Mouse (Mus musculus) lung, adult 18-20 months (tissue): ENCODE measurements around the gene Ahnak.
A peak's percentile ranks its signal among the peaks of the same experiment; 100 is the strongest.
"Not testable (repeated sequence)": the region's sequence is repeated elsewhere in the genome, so short reads cannot be mapped to it uniquely, and the experiment has no call there.

Experiments used
- DNase-seq, 2 experiments: peaks; one replicate each; pipeline ENCODE4 v3.0.0; 2022; ENCODE audit warnings: mixed read lengths in 2 of 2

Ahnak gene

DNA sequence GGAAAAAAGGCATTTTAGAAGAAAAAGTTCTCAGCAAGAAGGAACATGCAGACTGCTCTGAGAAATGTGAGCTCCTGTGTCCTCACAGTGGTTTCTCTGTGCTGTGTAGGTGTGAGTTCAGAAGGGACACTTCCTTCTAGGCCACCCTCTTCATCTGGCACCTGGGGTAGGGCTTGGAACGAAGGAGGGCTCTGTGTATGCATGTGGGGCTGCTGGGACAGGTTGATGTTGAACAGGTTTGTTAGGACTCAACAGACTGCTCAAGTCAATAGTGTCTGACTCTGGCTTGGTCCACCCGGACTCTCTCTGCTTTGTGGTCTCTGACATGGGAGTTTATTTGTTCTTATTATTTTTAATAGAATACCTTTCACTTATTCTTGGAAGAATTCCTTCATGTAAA is 81.2 kb downstream of the Ahnak start:
- no peak for DNase-seq

DNA sequence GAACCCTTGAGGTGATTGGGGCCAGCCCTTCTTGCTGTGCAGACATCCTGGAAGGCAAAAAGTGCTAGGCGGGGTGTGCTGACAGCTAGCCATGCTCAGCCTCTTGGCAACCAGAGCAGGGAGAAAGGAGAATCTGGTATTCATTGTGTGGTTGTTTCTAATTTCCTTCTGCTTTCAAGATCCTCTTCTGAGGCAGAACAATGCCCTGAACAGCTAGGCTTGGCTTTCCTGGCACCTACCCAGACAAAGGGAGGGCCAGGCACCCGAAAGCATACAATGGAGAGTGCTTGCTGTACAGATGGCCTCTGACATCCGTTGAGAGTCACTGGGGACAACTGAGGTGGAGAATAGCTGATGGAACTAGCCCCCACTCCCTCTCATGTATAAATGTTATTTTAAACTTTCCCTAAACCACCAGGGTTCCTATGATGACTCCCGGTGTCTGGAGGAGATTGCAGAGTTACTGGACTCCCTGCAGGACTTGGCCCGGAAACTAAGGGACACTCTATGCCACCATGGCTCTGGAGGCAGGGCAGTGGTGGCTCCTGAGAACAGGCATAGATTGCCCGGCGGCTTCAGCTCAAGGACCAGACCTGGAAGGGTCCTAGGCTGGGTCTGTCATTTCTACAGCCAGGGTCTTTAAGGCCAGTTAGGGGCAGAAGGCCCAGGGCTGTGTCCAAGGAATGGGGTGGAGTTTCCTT is 82.5 kb downstream of the Ahnak start:
- DNase-seq, result peak; percentile 85 to 87

DNA sequence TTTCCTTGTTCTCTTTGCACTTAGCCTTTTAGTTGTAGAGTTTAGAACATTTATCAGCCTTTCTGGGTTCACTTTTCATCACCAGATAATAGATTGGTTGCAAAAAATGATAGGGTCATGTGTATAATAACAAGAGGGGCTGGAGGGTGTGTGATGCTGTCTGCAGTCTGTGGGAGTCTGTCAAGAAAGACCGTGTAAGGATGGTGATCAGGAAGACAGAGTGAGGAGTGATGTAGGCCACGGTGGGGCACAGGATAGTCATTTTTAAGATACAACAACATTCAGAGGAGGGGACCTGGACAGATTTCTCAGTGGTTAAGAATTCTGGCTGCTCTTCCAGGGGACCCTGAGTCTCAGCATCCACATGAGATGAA is 83.1 kb downstream of the Ahnak start:
- no peak for DNase-seq

DNA sequence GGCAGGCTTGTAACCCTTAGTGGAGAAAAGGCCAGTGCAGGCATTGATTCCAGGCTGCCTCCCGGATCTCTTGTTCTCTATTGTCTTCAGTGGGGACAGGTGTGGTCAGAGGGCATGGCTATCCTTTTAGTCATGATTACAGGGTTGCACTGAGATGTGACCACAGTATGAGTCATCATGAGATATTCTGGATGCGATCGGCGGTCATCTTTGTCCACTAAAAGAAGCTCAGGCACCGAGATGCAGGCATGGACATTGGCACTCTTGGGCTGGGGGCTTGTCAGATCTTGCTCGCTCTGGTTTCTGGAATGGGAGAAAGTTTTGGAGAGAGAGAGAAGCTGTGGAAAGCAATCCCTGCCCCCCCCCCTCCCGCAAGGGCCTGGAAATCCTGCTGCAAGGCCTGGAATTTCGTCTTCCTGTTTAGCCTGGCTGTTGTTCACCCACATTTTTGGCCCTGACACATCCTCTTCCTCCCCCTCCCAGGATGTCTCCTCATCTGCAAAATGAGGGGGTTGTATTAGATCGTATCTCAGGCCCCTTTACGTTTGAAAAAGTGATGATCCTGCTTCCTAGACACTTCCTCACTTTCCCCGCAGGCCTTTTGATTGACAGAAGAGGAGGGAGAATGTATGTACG is 84.8 kb downstream of the Ahnak start:
- peak in 1 of 2 experiments; percentile 19 for DNase-seq

DNA sequence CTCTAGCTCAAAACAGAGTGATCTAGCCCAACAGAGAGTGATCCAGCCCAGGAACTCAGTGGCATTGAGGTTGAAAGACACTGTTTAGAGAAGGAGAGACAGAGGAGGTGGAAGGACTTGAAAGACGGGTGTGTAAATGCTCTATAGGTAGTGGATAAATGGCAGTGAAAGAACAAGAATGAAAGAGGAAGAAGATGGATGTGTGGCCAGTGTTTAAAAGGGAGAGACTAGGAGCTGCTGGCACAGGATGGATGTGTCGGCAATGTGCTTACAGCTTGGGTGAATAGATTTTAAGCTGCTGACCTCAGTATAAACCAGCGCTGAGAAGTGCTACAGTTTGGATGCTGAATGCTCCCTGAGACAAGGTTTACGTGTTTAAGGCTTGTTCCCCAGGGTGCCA is 85.3 kb downstream of the Ahnak start:
- DNase-seq, result no peak

DNA sequence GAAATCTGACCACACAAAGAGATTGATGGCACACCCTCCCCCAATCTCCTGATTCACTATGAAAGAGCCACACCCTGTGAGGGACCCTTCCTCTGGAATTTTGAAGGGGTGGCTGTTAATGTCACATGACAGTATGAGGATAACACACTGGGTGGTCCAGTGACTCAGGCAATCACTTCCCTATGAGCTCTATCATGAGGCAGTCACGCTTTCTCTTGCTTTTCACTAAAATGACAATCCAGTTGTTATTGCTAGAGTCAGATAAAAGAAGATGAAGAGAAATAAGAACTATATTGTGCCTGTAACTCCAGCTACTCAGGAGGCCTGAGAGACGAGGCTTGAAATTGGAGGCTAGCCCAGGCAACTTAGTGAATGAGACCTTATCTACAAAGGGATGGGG is 86.5 kb downstream of the Ahnak start:
- no peak for DNase-seq

DNA sequence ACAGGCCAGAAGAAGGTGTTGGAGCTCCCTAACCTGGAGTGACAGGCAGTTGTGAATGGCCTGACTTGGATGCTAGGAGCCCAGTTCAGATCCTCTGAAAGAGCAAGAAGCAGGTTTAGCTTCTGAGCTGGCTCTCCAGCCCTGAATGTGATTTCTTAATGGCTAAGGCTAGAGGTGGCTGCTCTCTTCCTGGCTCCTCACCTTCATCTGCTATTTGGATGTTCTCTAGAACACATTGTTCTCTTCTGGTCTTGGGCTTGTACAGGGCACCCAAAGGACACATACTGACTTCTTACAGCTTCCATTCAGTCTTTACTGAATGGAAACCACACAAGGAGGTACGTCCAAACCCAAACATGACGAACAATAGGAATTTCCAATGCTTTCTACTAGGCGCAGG is 87.0 kb downstream of the Ahnak start:
- no peak for DNase-seq

DNA sequence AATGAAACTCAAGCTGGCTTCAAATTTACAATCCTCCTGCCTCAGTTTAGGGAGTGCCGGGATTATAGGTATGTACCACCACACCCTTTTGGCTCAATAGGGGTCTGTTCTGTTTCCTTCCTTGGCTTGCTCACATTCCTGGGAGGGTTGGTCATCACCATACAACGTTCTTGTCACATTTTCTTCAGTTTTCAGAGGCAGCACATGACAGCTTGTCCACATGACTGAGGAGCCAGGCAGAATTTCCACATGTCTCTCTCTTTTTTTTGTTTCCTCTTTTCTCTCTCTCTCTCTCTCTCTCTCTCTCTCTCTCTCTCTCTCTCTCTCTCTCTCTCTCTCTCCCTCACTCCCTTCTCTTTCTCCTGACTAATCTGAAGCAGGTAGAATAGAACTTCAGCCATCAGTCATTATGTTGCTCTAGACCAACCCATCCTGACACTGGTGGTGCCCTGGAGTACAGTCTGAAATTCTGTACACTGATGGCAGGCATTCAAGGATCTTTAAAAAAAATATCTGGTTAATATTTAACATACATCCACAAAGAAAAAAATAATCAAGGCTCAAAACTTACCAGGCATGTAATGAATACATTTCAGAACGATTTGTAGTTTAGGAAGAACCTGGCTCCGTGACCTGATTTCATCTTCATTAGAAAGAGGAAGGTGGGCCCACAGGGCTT is 88.0 kb downstream of the Ahnak start:
- DNase-seq, result no peak

DNA sequence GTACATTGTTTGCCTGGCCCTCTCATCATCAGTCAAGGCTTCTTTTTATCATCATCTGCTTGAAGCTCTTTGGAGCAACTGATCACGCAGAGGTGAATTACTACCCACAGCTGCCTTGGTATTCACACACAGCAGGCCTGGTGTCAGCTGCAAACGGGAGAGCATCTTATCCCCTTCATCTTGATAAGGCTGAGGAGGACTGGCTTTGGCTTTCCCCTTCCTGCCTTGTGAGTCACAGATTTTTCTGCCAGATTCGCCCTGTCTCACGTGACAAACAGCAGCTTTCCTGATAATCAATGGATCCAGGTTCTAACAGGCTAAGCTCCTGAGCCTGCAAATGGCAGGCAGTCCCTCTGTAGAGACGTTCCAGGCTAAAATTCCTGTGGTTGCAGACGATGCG is 90.8 kb downstream of the Ahnak start:
- no peak for DNase-seq

DNA sequence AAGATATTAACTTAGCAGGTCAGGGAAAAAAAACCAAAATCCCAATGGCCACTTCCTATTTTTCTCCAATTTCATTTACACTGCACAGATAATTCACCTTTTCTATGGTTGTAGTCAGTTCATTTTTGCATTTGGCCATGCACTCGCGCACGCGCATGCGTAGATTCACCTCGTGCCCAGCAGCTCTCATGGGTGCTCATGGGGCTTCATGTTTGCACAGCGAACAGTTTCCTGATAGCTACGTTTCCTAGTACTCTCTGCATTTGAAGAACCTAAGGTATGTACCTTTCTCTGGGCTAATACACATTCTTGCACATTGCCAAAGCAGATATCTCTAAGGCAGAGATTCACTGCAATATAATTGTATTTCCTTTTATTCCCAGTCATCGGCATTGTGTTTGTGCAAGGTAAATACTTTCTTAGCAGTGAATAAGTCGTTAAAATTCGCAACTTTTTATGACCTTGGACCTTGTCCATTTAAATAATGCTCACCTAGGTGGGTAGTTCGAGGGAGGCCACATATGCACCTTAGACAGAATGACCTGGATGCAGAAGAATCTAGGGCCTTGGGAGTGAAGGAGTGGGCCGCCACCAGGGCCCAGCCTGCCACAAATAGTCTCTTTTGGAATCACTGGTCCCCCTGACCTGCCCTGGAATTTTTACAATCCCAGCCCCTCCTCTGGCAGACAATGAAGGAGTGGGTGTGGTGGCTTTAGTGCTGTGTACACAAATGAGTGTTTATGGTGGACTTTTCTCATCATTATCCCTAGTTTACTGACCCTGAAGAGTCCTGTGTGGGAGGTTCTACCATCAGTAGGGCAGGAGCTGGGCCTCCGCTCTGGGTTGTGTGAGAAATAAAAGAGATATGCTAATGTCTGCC is 92.5 kb downstream of the Ahnak start:
- DNase-seq, result peak; percentile 70 to 72

DNA sequence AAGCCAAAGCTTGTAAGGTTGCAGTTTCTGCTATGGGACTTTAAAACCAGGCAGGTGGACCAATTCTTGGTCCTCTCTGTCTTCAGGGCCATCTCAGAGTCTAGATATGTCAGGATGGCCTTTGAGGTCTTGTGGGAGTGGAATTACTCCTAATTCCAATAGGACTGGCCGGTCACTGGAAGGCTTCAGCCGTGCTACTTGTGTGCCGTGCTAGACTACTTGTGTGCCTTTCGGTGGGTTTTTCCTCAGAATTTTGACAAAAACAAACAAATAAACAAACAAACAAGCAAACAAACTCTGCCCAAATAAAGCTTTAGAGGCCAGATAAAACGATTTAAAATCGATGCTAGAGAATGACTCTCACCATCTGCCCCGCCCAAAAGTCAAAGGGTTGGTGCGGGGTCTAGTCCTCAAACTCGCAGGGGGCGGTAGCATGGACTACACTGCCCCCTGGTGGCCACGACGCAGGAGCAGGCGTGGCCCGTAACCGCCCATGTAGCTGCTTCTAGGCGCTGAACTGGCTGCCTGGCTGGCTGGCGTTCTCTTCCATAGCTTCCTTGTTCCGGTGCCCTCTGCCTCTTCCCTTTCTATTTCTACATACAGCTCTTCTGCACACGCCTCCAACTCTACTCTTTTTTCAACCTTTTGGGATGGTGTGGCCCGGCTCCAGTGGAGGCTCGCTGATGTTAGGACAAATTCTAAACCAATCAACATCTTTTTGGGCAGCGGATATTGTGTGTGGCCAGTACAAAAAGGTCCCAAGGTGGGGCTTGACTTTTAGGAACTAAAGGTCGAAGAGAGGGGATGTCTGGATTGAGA is 93.3 kb downstream of the Ahnak start:
- DNase-seq, result peak; percentile 88 to 90

DNA sequence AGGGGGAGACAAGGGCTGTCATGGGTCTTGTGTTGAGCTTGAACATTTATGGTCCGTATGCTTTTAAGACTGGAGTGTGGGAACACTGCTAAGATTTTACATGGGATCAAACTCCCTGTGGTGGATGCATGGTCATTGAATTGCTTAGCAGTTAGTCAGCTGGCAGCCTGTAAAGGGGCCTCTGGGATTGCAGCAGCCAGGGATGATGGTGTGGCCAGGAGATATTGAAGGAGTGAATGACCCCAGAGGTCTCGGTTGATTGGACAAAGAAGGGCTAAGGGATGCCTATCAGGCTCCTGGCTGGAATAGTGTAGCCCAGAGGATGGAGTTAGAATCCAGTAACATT is 93.9 kb downstream of the Ahnak start:
- DNase-seq, result peak in 1 of 2 experiments; percentile 39

DNA sequence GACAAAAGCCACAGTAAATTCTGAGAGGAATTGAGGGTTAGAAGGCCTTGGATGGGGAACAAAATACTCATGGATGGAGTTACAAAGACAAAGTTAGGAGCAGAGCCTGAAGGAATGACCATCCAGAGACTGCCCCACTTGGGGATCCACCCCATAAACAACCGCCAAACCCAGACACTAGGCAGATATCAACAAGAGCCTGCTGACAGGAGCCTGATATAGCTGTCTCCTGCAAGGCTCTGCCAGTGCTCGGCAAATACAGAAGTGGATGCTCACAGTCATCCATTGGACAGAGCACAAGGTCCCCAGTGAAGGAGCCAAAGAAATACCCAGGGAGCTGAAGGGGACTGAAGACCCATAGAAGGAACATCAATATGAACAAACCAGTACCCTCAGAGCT is 94.8 kb downstream of the Ahnak start:
- not testable (repeated sequence) for DNase-seq

DNA sequence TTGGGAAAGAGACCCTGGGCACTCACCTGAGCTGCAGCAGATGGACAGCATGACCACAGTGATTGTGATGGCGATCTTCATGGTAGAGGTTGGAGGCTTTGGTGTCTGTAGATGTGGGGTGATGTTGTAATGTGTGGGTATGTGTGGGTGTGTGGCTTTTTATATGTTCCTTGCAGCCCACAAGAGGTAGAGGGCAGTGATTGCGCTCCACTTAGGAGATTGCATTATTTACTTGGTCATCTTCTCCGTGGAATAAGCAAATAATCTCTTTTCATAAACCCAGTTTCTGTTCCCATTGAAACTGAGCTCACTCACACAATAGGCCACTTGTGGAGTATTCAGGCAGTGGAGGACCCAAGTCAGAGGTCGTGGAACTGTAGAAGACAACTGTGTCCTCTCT is 98.7 kb downstream of the Ahnak start, which contains the start of gene Scgb1a1:
TSS of gene Scgb1a1 (minus strand) at position 138 of the 400 bp plus-strand sequence.
- peak; percentile 54 to 64 for DNase-seq

DNA sequence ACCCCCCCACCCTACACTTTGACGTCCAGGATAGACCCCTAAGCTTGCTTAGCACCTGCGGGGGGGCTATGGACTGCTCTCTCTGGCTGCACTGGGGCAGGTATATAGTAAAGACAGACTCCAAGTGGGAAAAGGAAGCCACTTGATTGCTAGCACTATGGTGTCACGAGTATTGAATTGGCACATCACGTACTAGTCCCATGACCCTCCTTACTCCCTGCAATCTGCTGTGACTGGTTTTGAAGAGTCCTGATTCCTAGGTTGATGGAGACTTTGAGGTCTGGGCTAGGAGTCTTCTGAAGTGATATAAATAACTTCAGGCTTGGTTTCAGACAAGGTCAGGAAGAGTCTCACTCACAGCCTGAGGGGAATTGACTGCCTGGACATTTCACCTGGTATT is 101.1 kb downstream of the Ahnak start:
- DNase-seq, result no peak

DNA sequence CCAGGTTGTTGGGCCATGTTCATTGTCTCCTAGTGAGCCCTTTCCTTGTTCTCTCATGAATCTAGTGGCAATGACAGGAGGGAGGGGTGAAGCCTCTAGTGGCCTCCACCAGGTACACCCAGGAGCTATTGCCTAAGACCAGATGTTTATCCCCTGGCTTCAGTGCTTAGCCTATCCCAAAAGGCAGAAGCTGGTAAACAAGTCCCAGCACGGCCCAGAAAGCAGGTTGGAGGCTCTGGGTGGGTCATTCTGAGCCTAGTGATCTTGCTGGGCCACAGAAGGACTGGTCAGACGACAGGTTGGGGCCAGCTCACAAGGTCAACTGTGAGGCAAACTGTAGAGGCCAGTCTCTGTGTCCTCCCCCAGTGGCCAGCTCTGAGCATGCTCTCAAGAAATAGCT is 101.6 kb downstream of the Ahnak start:
- DNase-seq, result peak; percentile 53 to 67

DNA sequence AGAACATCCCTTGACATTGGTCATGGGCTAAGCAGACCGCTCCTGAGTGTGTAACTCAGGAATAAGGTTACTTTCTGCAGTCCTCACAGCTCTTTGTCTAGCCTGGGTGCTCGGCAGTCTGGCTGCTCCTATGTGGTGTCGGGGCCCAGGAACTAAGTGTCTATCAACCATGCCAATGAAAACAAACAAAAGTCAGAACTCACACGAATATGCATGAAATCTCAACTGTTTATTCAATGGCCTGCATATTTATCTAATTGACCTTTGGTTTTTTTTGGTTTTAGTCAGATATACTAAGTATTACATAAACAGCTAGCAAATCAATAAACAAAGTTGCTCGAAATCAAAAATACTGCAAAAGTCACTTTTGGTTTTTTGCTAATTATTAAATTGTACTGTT is 106.0 kb downstream of the Ahnak start:
- no peak for DNase-seq

DNA sequence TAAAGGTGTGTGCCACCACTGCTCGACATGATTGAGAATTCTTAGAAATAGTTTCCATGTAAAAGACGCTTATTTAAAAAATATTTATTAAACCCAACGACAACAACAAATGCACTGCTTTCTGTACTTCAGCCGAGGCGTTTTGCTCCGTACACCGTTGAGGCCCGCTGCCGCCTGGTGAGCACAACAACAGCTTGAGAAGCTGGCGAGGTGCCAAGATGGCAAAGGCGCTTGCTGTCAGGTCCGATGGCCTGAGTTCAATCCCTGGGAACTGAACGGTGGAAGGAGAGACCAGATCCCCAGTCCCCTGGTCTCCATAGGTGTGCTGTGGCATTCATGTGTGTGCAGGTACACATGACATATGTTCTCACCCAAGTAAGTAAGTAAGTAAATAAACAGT is 108.4 kb downstream of the Ahnak start:
- DNase-seq, result no peak

DNA sequence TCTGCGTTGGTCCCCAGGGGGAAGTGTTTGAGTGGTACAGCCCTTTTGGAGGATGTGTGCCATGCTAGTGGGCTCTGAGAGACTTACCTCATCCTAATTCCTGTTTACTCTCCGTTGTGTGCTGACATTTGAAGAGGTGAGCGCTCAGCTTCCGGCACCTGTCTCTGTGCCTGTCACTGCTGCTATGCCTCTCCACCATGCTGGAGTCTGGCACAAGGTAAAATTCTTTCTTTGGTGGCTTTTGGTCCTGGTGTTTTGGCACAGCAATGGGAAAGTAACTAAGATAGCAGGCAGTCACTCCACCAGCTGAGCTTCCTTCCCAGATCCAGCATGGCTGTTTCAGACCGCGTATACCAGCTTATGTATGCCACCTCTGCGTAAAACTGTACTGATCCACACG is 110.7 kb downstream of the Ahnak start:
- DNase-seq, result no peak

DNA sequence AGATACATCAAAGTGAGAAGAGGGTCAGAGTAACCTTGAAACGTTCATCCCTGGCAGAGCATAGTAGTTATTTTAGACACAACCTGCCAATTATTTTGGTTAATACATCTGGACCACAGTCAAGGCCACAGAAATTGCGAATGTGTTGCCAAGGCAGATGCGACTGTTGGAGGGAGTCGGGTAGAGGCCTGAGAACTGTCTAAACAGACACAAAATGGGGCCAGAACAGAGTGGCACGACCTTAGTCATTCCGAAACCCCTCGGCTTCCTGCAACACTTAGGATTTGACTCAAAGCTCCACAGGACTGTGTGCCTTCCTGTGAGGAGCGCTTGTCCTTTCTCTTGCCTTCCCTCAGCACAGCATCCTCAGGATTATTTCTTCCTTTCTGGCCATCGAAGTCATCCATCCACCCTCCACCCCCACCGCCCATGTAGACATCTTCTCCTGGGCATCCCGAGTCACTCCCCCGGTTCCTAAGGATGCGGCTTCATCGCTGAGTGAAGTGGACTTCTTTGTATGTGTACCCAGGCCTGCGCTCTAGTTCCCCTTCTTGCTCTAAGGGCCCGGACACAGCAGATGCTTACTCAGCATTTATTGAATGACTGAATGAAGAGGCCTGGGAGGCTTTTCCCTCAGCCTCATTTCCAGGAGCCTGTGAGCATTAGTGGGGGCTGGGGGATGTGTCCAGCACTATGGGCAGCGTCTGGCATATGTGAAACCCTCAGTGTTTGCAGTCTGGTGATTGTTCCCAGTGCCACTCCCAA is 111.4 kb downstream of the Ahnak start:
- no peak for DNase-seq

DNA sequence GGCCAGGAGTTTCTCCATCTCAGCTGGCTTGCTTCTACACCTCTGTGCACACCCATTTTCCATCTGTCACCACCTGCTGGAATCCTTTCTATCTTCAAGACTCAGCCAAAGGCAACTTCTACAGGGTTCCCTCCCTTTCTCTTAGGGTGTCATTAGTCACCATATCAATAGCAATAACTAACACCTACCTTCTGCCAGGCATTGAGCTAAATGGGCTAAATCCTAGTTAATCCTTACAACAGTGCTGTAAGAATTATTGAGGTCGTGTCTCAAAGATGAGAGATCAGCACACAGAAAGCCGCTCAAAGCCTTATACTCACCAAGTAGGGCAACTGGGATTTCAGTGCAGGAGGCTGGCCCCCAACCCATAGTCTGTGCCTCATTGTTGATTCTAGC is 112.0 kb downstream of the Ahnak start:
- DNase-seq, result peak in 1 of 2 experiments; percentile 4

DNA sequence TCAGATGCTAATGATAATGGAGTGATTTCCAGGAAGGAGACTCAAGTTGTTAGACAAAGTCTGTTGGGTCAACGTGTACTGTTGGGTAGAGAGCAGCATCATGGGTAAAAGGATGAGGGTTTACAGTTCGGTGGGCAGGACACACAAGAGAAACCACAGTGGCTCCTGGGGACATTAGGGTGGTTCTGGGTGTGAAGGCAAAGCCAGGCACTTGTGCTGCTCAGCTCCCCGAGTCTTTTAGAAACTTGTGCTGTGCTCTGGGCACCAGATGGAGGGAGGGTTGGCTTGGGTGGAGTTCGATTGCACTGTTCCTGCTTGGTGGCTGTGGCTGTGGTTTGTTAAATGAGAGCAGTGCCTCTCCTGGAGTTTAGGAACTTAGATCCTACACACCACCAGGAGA is 114.9 kb downstream of the Ahnak start:
- DNase-seq, result peak in 1 of 2 experiments; percentile 26
